Mouse (Mus musculus): Measurements from ENCODE around the gene Tardbp. TPM values are rescaled to one million over a fixed set of nuclear protein-coding genes. Genes with fewer than 3 reads are reported as not detected.
A peak's percentile ranks its signal among the peaks of the same experiment; 100 is the strongest.

Tardbp gene
- polyA plus RNA-seq, 1 experiment from 2014 or later: 124 TPM

- H3K27ac ChIP-seq (ENCODE audit: low read length): no peak overlapping the region
- 78% methylated on average over 18 of the region's 18 CpGs for WGBS
- DNase-seq (ENCODE audit: low spot score): peak; percentile 45
Measured at GRCm38 (mm10) chr4:148654701-148655398, 28.0 kb upstream of the Tardbp start.

GRCm38 (mm10) chr4:148651045-148651444 is 24.2 kb upstream of the Tardbp start:
- Histone ChIP-seq H3K36me3 (ENCODE audit: insufficient read depth, low read length) (no peaks in the 10 kb centered on the region), H3K9me3 (ENCODE audit: low read length) (no peaks in the 10 kb centered on the region), H3K27me3 (replicated peaks; ENCODE audit: insufficient read depth, low read length) (no peaks in the 10 kb centered on the region), H3K9ac (replicated peaks; ENCODE audit: low read depth) (no peak overlapping the region), H3K4me2 (replicated peaks; ENCODE audit: low read depth, low read length) (no peak overlapping the region), H3K4me3 (ENCODE audit: low read depth, low read length) (no peak overlapping the region), H3K27ac (ENCODE audit: low read length) (no peak overlapping the region), H3K4me1 (ENCODE audit: insufficient read depth, low read depth, low read length) (no peaks in the 10 kb centered on the region)
- TF ChIP-seq EP300 (IDR thresholded peaks at IDR 0.05): no peak
- TF ChIP-seq CTCF (IDR thresholded peaks at IDR 0.05): no peak
- WGBS: 62% methylated on average over 9 of the region's 9 CpGs
- DNase-seq (ENCODE audit: low spot score) (no peak), ATAC-seq (no peak)

More at GRCm38 (mm10) chr4:148654701-148655398, 28.0 kb upstream of the Tardbp start:
- no peaks in the 10 kb centered on the region for H3K27me3 ChIP-seq (replicated peaks; ENCODE audit: insufficient read depth, low read length)
- no peaks in the 10 kb centered on the region for H3K36me3 ChIP-seq (ENCODE audit: insufficient read depth, low read length)
- H3K4me2 ChIP-seq (replicated peaks; ENCODE audit: low read depth, low read length): no peak overlapping the region
- ATAC-seq: no peak
- no peaks in the 10 kb centered on the region for H3K4me1 ChIP-seq (ENCODE audit: insufficient read depth, low read depth, low read length)
- no peak overlapping the region for H3K9ac ChIP-seq (replicated peaks; ENCODE audit: low read depth)
- H3K4me3 ChIP-seq (ENCODE audit: low read depth, low read length): no peak overlapping the region
- TF ChIP-seq CTCF (IDR thresholded peaks at IDR 0.05): peak; percentile 73
- no peak for TF ChIP-seq EP300 (IDR thresholded peaks at IDR 0.05)
- no peaks in the 10 kb centered on the region for H3K9me3 ChIP-seq (ENCODE audit: low read length)

GRCm38 (mm10) chr4:148649309-148649708 is 22.5 kb upstream of the Tardbp start:
- Histone ChIP-seq H3K27me3 (replicated peaks; ENCODE audit: insufficient read depth, low read length) (no peaks in the 10 kb centered on the region), H3K4me1 (ENCODE audit: insufficient read depth, low read depth, low read length) (no peaks in the 10 kb centered on the region), H3K4me2 (replicated peaks; ENCODE audit: low read depth, low read length) (no peak overlapping the region), H3K9me3 (ENCODE audit: low read length) (no peaks in the 10 kb centered on the region), H3K9ac (replicated peaks; ENCODE audit: low read depth) (no peak overlapping the region), H3K27ac (ENCODE audit: low read length) (no peak overlapping the region), H3K4me3 (ENCODE audit: low read depth, low read length) (no peak overlapping the region), H3K36me3 (ENCODE audit: insufficient read depth, low read length) (no peaks in the 10 kb centered on the region)
- WGBS: 68% methylated on average over 3 of the region's 3 CpGs
- TF ChIP-seq CTCF (IDR thresholded peaks at IDR 0.05): peak; percentile 59
- no peak for TF ChIP-seq EP300 (IDR thresholded peaks at IDR 0.05)
- no peak for DNase-seq (ENCODE audit: low spot score)
- ATAC-seq: no peak

GRCm38 (mm10) chr4:148646616-148647015 is 19.8 kb upstream of the Tardbp start:
- no peak for TF ChIP-seq CTCF (IDR thresholded peaks at IDR 0.05)
- TF ChIP-seq EP300 (IDR thresholded peaks at IDR 0.05): no peak
- Histone ChIP-seq H3K27me3 (replicated peaks; ENCODE audit: insufficient read depth, low read length) (no peaks in the 10 kb centered on the region), H3K27ac (ENCODE audit: low read length) (no peak overlapping the region), H3K4me2 (replicated peaks; ENCODE audit: low read depth, low read length) (no peak overlapping the region), H3K4me1 (ENCODE audit: insufficient read depth, low read depth, low read length) (no peaks in the 10 kb centered on the region), H3K36me3 (ENCODE audit: insufficient read depth, low read length) (no peaks in the 10 kb centered on the region), H3K4me3 (ENCODE audit: low read depth, low read length) (no peak overlapping the region), H3K9ac (replicated peaks; ENCODE audit: low read depth) (no peak overlapping the region), H3K9me3 (ENCODE audit: low read length) (no peaks in the 10 kb centered on the region)
- DNase-seq (ENCODE audit: low spot score) (peak; percentile 49), ATAC-seq (peak; percentile 53)
- WGBS: 31% methylated on average over 11 of the region's 11 CpGs

- Histone ChIP-seq H3K4me3 (ENCODE audit: low read depth, low read length) (no peak overlapping the region), H3K27me3 (replicated peaks; ENCODE audit: insufficient read depth, low read length) (no peaks in the 10 kb centered on the region), H3K4me2 (replicated peaks; ENCODE audit: low read depth, low read length) (no peak overlapping the region), H3K27ac (ENCODE audit: low read length) (no peak overlapping the region), H3K36me3 (ENCODE audit: insufficient read depth, low read length) (no peaks in the 10 kb centered on the region), H3K9me3 (ENCODE audit: low read length) (no peaks in the 10 kb centered on the region), H3K4me1 (ENCODE audit: insufficient read depth, low read depth, low read length) (no peaks in the 10 kb centered on the region), H3K9ac (replicated peaks; ENCODE audit: low read depth) (no peak overlapping the region)
- TF ChIP-seq EP300 (IDR thresholded peaks at IDR 0.05) (no peak), CTCF (IDR thresholded peaks at IDR 0.05) (no peak)
- DNase-seq (ENCODE audit: low spot score) (no peak), ATAC-seq (no peak)
- 84% methylated on average over 6 of the region's 6 CpGs for WGBS
Measured at GRCm38 (mm10) chr4:148644926-148645325, 18.1 kb upstream of the Tardbp start.

- Histone ChIP-seq H3K4me3 (ENCODE audit: low read depth, low read length) (no peak overlapping the region), H3K9ac (replicated peaks; ENCODE audit: low read depth) (no peak overlapping the region), H3K27ac (ENCODE audit: low read length) (no peak overlapping the region), H3K36me3 (ENCODE audit: insufficient read depth, low read length) (no peaks in the 10 kb centered on the region), H3K4me1 (ENCODE audit: insufficient read depth, low read depth, low read length) (no peaks in the 10 kb centered on the region), H3K9me3 (ENCODE audit: low read length) (no peaks in the 10 kb centered on the region), H3K27me3 (replicated peaks; ENCODE audit: insufficient read depth, low read length) (no peaks in the 10 kb centered on the region), H3K4me2 (replicated peaks; ENCODE audit: low read depth, low read length) (peak overlapping the region; percentile 36)
- DNase-seq (ENCODE audit: low spot score) (peak; percentile 82), ATAC-seq (0 out of 2 replicates have a peak, but pooled peaks have one; percentile 30)
- peak; percentile 83 for TF ChIP-seq CTCF (IDR thresholded peaks at IDR 0.05)
- no peak for TF ChIP-seq EP300 (IDR thresholded peaks at IDR 0.05)
- 3% methylated on average over 9 of the region's 9 CpGs for WGBS
Measured at GRCm38 (mm10) chr4:148644157-148644511, 17.3 kb upstream of the Tardbp start.
